Mouse (Mus musculus): ENCODE measurements around the gene Fbrsl1.
A peak's percentile ranks its signal among the peaks of the same experiment; 100 is the strongest.

DNA sequence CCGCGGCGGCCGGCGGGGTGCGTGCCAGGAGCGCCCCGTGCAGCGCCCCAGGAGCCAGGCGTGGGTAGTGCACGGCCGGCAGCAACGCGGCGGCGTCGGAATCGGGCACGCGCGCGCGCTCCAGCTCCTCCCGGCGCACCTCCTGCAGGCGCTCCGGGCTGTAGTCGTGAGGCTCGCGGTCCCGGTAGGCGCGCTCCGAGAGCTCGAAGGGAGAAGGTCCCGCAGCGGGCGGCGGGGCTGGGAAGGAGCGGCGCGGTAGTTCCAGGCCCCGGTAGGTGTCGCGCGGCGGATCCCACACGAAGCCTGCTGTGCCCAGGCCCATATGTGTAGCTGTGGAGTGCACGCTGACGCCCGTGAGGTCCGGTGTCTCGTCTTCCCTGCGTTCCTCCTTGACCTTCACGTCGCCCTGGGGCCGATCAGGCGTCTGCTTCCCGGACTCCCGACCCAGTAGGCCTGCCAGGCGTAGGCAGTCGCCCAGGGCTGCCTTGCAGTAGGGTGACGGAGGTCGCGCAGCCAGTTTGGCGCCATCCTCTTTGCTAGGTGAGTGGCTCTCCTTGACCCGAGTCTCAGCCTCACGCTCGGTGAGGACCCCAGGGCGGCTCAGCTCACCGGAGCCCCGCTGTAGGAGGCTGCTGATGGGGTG lies 85.0 kb downstream of the Fbrsl1 start:
- no peak for TF ChIP-seq POLR2A (IDR thresholded peaks at IDR 0.05; ENCODE audit: low read depth, low read length)
- TF ChIP-seq CTCF (IDR thresholded peaks at IDR 0.05; ENCODE audit: extremely low read depth, insufficient read length, insufficient replicate concordance, low read depth, low read length), result peak; percentile 42; the same call in 1 of the 2 replicates

Measured in small intestine, adult 2 months (tissue).